Mouse (Mus musculus): Measurements from ENCODE around the gene 3110082I17Rik. TPM values are rescaled to one million over a fixed set of nuclear protein-coding genes. Genes with fewer than 3 reads are reported as not detected.
"Not testable (repeated sequence)": the region's sequence is repeated elsewhere in the genome, so short reads cannot be mapped to it uniquely, and the experiment has no call there.

3110082I17Rik gene
- polyA plus RNA-seq, 2 experiments from 2014 or later: 7.1 to 7.5 TPM

- ATAC-seq: no peak
Observed at GRCm38 (mm10) chr5:139393197-139393588, 67.1 kb downstream of the 3110082I17Rik start.

- ATAC-seq: no peak
Observed at GRCm38 (mm10) chr5:139392219-139393196, 67.8 kb downstream of the 3110082I17Rik start.

- no peak for ATAC-seq
Observed at GRCm38 (mm10) chr5:139391309-139391990, 68.9 kb downstream of the 3110082I17Rik start.

GRCm38 (mm10) chr5:139390324-139391119, 69.8 kb downstream of the 3110082I17Rik start:
- ATAC-seq: not testable (repeated sequence)

GRCm38 (mm10) chr5:139389676-139390061, 70.7 kb downstream of the 3110082I17Rik start:
- ATAC-seq: no peak

GRCm38 (mm10) chr5:139388694-139389675, 71.3 kb downstream of the 3110082I17Rik start:
- peak; percentile 40 for ATAC-seq

GRCm38 (mm10) chr5:139388195-139388570, 72.1 kb downstream of the 3110082I17Rik start:
- ATAC-seq: no peak

GRCm38 (mm10) chr5:139387329-139388194, 72.8 kb downstream of the 3110082I17Rik start:
- no peak for ATAC-seq

GRCm38 (mm10) chr5:139386047-139386446, 74.3 kb downstream of the 3110082I17Rik start:
- ATAC-seq: no peak

- peak; percentile 28 for ATAC-seq
Observed at GRCm38 (mm10) chr5:139384531-139384930, 75.8 kb downstream of the 3110082I17Rik start.

- ATAC-seq: no peak
Observed at GRCm38 (mm10) chr5:139383234-139383633, 77.1 kb downstream of the 3110082I17Rik start.

- peak; percentile 75 for ATAC-seq
Observed at GRCm38 (mm10) chr5:139382760-139383159, 77.6 kb downstream of the 3110082I17Rik start.

GRCm38 (mm10) chr5:139381586-139382513, 78.5 kb downstream of the 3110082I17Rik start:
- peak; percentile 69 for ATAC-seq

- ATAC-seq: no peak
Observed at GRCm38 (mm10) chr5:139380385-139381248, 79.7 kb downstream of the 3110082I17Rik start.

- ATAC-seq: no peak
Observed at GRCm38 (mm10) chr5:139379771-139380384, 80.4 kb downstream of the 3110082I17Rik start.

- no peak for ATAC-seq
Observed at GRCm38 (mm10) chr5:139378986-139379629, 81.2 kb downstream of the 3110082I17Rik start.

GRCm38 (mm10) chr5:139378271-139378556, 82.1 kb downstream of the 3110082I17Rik start:
- no peak for ATAC-seq

Data from activated CD4-positive, CD25-positive, alpha-beta regulatory T cell, adult 4 months (primary cell).